Mouse (Mus musculus) MEL-GATA-1-ER (cell line): Measurements from ENCODE around the gene Dcaf7.

Experiments used
- DNase-seq: peaks from one replicate; pipeline ENCODE4 v3.0.0-alpha.2; 2012; ENCODE audit warnings: low read depth; ENCODE audit errors: extremely low read depth

Dcaf7 gene

GRCm38 (mm10) chr11:106045256-106045655 lies 8.6 kb downstream of the Dcaf7 start:
- no peak for DNase-seq

GRCm38 (mm10) chr11:106045780-106046179 lies 9.1 kb downstream of the Dcaf7 start:
- no peak for DNase-seq

- DNase-seq: no peak
These were observed 9.9 kb downstream of the Dcaf7 start for GRCm38 (mm10) chr11:106046584-106046983.

- no peak for DNase-seq
These were observed 17.2 kb downstream of the Dcaf7 start for GRCm38 (mm10) chr11:106053921-106054320.

- no peak for DNase-seq
These were observed 17.9 kb downstream of the Dcaf7 start for GRCm38 (mm10) chr11:106054600-106054999.

- DNase-seq: no peak
These were observed 18.7 kb downstream of the Dcaf7 start for GRCm38 (mm10) chr11:106055341-106055740.

- DNase-seq: peak; percentile 93
These were observed 20.3 kb downstream of the Dcaf7 start for GRCm38 (mm10) chr11:106056819-106057491.

GRCm38 (mm10) chr11:106058020-106058419 lies 21.3 kb downstream of the Dcaf7 start:
- DNase-seq: no peak

GRCm38 (mm10) chr11:106060549-106060948 lies 23.9 kb downstream of the Dcaf7 start:
- DNase-seq: no peak

- DNase-seq: no peak
These were observed 24.6 kb downstream of the Dcaf7 start for GRCm38 (mm10) chr11:106061311-106061710.

GRCm38 (mm10) chr11:106063756-106064155 lies 27.1 kb downstream of the Dcaf7 start:
- no peak for DNase-seq

- DNase-seq: no peak
These were observed 28.6 kb downstream of the Dcaf7 start for GRCm38 (mm10) chr11:106065073-106065922.

GRCm38 (mm10) chr11:106065923-106066571 lies 29.4 kb downstream of the Dcaf7 start, which contains the start of gene Taco1:
Taco1 (plus strand) TSS chr11:106066061.
- DNase-seq: peak; percentile 80

- DNase-seq: peak; percentile 60
These were observed 29.9 kb downstream of the Dcaf7 start for GRCm38 (mm10) chr11:106066616-106067015.

- no peak for DNase-seq
These were observed 37.1 kb downstream of the Dcaf7 start for GRCm38 (mm10) chr11:106073774-106074173.

- peak; percentile 71 for DNase-seq
These were observed 39.6 kb downstream of the Dcaf7 start for GRCm38 (mm10) chr11:106076321-106076720.

GRCm38 (mm10) chr11:106083708-106084701 lies 47.3 kb downstream of the Dcaf7 start, which contains the start of gene Map3k3:
Map3k3 (plus strand) TSS chr11:106084613.
- DNase-seq: peak; percentile 99

- DNase-seq: no peak
These were observed 48.4 kb downstream of the Dcaf7 start for GRCm38 (mm10) chr11:106084911-106085561.

GRCm38 (mm10) chr11:106098223-106098622 lies 61.6 kb downstream of the Dcaf7 start:
- no peak for DNase-seq

- no peak for DNase-seq
These were observed 66.2 kb downstream of the Dcaf7 start for GRCm38 (mm10) chr11:106102866-106103265.
